Mouse (Mus musculus) G1E (cell line): Measurements from ENCODE around the gene Dop1a. TPM values are rescaled to one million over a fixed set of nuclear protein-coding genes. Genes with fewer than 3 reads are reported as not detected.

Experiments used
- ATAC-seq: 2 replicates; pipeline ENCODE4 v1.8.0; 2016; ENCODE audit warnings: mild to moderate bottlenecking; ENCODE audit not compliant: insufficient number of reproducible peaks, poor library complexity, low FRiP score, severe bottlenecking; ENCODE audit errors: extremely low read depth
- DNase-seq: peaks from one replicate; pipeline ENCODE4 v3.0.0; 2012; ENCODE audit warnings: low spot score
- H3K27me3 ChIP-seq: 2 replicates; pipeline ENCODE4 v1.6.1; 2012; ENCODE audit warnings: mild to moderate bottlenecking, low read length, inconsistent platforms; ENCODE audit not compliant: insufficient read depth
- H3K36me3 ChIP-seq: replicated peaks from 2 replicates; pipeline ENCODE3; 2012; ENCODE audit warnings: mild to moderate bottlenecking, inconsistent platforms
- H3K4me1 ChIP-seq: 2 replicates; pipeline ENCODE4 v1.6.1; 2012; ENCODE audit warnings: low read depth, low read length, inconsistent platforms, mixed read lengths; ENCODE audit not compliant: insufficient read depth
- H3K4me3 ChIP-seq: 2 replicates; pipeline ENCODE4 v1.5.1; 2012; ENCODE audit warnings: low read depth, mild to moderate bottlenecking, inconsistent platforms, low read length, moderate library complexity, mixed read lengths
- H3K9me3 ChIP-seq: replicated peaks from 2 replicates; pipeline ENCODE4 v1.6.1; 2012; ENCODE audit warnings: inconsistent platforms
- CTCF ChIP-seq: IDR thresholded peaks from 2 replicates; pipeline ENCODE4 v1.5.1; 2012; ENCODE audit warnings: low read depth, low read length, inconsistent platforms, mixed read lengths
- GATA1 ChIP-seq: IDR thresholded peaks from 2 replicates; pipeline ENCODE4 v1.6.1; 2012; ENCODE audit warnings: borderline replicate concordance, low read length, inconsistent platforms, mixed read lengths
- GATA2 ChIP-seq: IDR thresholded peaks from 2 replicates; pipeline ENCODE4 v1.6.1; 2012; ENCODE audit warnings: low read depth, low read length, inconsistent platforms, borderline replicate concordance
- POLR2AphosphoS5 ChIP-seq: IDR thresholded peaks from 2 replicates; pipeline ENCODE4 v1.6.1; 2012; ENCODE audit warnings: low read depth, low read length, inconsistent platforms; ENCODE audit not compliant: insufficient replicate concordance
- TAL1 ChIP-seq: conservative IDR thresholded peaks from 2 replicates; pipeline ENCODE4 v1.6.1; 2012; ENCODE audit warnings: low read depth, low read length, inconsistent platforms, mixed read lengths
- polyA plus RNA-seq: library from polyadenylated mRNA; stranded (reverse); fragments of >175 nt; gene quantifications from 2 replicates; pipeline ENCODE4 v1.2.3, GENCODE M21; 2012
- total RNA-seq, 2 experiments: library from RNA; stranded (forward) in 1 of 2; stranded (reverse) in 1 of 2; fragments of 200-1000 nt in 1 of 2; fragments of >200 nt in 1 of 2; fragmentation: Nextera tagmentation in 1 of 2; gene quantifications; 2 replicates each; pipeline ENCODE4 v1.2.3; 2014 to 2017

Dop1a gene
- total and polyA plus RNA-seq, 3 experiments, result 3.4 to 56.7 (median 33.3) TPM

DNA sequence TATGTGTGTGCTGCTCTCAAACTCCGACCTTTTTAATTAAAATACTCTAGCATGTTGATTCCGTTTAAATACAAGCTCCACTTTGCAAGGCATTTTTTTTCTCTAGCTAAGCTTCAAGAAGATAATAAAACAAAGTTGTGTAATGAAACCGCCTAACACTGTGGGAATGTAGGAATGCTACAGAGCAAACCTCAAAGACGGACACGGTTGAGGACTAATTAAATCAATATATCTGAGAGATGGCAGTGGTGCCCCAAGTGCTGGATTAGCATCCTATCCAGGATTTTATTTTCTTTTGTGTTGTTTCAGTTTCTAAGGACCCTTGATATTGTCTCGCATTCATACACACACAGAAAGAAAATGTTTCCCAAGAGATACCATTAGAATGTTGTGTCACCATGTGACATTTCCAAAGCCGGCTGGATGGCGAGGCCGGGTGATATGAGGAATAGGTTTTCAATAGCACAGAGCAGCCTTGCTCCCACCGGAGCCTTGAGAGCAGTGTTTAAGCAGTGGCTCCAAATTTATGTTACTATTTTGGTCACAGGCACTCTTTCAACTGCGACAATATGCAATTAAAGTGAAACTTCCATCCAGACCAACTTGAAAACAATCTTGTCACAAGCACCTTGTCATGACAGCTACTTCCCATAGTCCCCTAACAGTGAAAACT, 28.5 kb upstream of the Dop1a start:
- TF ChIP-seq TAL1 (no peak), GATA2 (no peak), POLR2AphosphoS5 (no peak), CTCF (no peak), GATA1 (no peak)
- no peaks in the 10 kb centered on the region for H3K4me1 ChIP-seq
- ATAC-seq, result no peak
- DNase-seq, result no peak
- no peaks in the 10 kb centered on the region for H3K27me3 ChIP-seq
- H3K4me3 ChIP-seq, result no peak overlapping the region
- no peaks in the 10 kb centered on the region for H3K36me3 ChIP-seq
- no peaks in the 10 kb centered on the region for H3K9me3 ChIP-seq

DNA sequence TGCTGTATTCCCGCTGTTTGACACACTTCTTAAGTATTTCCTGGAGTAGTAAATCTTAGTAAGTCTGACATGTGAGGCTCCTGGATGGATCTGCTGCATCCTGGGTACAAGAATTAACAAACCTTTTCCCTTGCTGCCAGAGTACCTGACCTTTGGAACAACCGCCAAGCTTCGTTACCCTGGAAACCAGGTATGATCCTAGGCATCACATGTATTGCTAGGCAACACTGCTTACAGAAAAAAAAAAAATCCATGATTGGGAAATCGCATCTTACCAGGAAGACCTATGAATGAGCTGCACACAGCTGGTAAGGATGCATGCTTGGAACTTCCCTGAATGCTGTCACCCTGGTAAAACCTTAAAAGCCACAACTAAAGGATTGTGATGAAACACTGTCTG, 24.7 kb upstream of the Dop1a start:
- Histone ChIP-seq H3K4me3 (no peak overlapping the region), H3K9me3 (no peaks in the 10 kb centered on the region), H3K4me1 (no peaks in the 10 kb centered on the region), H3K36me3 (no peaks in the 10 kb centered on the region), H3K27me3 (no peaks in the 10 kb centered on the region)
- ATAC-seq, result no peak
- TF ChIP-seq GATA2 (no peak), CTCF (no peak), TAL1 (no peak), GATA1 (no peak), POLR2AphosphoS5 (no peak)
- no peak for DNase-seq

DNA sequence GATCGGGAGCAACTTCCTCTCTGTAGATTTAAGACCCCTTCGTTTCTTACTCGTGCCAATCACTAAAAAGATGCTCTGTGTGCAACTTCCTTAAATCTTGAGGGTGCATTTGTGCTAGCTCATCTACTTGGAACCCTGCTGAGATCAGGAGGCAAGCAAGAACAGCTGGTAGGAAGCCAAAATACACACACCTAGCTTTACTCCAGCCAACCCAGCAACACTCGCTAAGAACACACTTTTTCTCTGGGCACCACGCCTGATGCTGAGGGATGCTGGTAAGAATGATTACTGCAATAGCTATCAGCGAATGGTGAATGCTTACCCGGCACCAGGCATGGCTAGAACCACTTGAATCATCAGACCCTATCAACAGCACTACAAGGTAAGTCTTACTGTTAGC, 20.1 kb upstream of the Dop1a start:
- Histone ChIP-seq H3K4me3 (no peak overlapping the region), H3K4me1 (peaks cover 6% of the 10 kb centered on the region), H3K9me3 (no peaks in the 10 kb centered on the region), H3K27me3 (no peaks in the 10 kb centered on the region), H3K36me3 (no peaks in the 10 kb centered on the region)
- ATAC-seq, result no peak
- DNase-seq, result no peak
- no peak for TF ChIP-seq POLR2AphosphoS5
- TF ChIP-seq CTCF, result no peak
- no peak for TF ChIP-seq TAL1
- no peak for TF ChIP-seq GATA1
- TF ChIP-seq GATA2, result no peak

DNA sequence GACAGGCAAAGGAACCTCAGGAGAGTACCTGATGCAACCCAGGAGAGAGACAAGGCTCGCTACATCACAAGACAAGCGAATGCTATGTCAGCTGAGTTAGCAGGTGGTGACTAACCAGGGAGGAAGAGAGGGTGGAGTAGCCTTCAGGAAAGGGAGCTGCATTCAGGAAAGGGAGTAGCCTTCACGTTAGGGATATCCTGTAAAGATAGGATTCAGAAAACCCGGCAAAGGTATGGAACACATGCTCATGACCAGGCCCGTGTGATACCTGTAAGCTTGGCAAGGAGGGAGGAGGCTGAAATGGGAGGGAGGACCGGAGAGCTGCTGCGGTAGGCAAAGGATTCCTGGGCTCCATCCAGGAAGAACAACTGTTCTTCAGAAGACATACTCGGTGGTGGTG, 19.5 kb upstream of the Dop1a start:
- Histone ChIP-seq H3K4me1 (peaks cover 6% of the 10 kb centered on the region), H3K4me3 (no peak overlapping the region), H3K9me3 (no peaks in the 10 kb centered on the region), H3K36me3 (no peaks in the 10 kb centered on the region), H3K27me3 (no peaks in the 10 kb centered on the region)
- TF ChIP-seq CTCF (no peak), TAL1 (no peak), POLR2AphosphoS5 (no peak), GATA1 (no peak), GATA2 (no peak)
- no peak for ATAC-seq
- no peak for DNase-seq

DNA sequence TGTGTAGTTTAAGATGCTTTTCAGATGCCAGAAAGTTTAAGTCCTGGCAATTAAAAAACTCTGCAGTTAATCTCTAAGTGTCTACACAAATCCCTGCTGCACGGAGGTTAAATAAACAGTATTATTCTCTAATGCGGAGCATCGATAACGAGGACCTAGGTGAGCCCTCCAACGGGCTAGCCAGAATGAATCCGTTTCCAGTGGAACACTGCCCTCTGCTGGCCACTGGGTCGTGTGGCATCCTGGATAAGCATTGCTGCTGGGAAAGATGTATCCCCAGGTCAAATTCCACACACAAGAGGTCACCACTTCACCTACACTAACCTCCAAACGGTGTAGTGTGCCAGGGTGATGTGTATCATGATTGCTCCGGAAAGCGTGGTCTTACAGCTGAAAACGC, 17.4 kb upstream of the Dop1a start:
- TF ChIP-seq TAL1, result no peak
- peak; percentile 48 for TF ChIP-seq CTCF
- H3K4me3 ChIP-seq, result no peak overlapping the region
- H3K27me3 ChIP-seq, result no peaks in the 10 kb centered on the region
- H3K9me3 ChIP-seq, result no peaks in the 10 kb centered on the region
- DNase-seq (peak; percentile 28), ATAC-seq (peak; percentile 54; the same call in 1 of the 2 replicates)
- H3K36me3 ChIP-seq, result no peaks in the 10 kb centered on the region
- H3K4me1 ChIP-seq, result peaks cover 6% of the 10 kb centered on the region

DNA sequence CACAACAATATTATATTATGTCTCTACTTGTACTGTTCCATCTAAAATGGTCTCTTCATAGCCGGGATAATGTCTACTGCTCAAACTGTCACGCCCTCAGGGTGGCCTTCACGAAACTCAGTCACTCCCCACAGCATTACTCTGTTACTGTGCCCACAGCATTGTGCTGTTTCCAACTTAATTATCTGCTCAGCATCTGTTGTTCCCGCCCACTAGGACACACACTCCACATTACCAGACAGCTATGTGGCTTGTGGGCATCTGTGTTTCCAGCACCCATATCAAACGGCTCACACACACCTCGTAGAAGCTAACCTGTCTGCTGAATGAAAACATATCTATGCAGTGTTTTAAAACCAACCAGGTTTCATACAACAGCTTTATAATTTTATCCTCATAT, 15.9 kb upstream of the Dop1a start:
- ATAC-seq (no peak), DNase-seq (no peak)
- Histone ChIP-seq H3K4me1 (peaks cover 6% of the 10 kb centered on the region), H3K27me3 (no peaks in the 10 kb centered on the region), H3K4me3 (no peak overlapping the region), H3K36me3 (no peaks in the 10 kb centered on the region), H3K9me3 (no peaks in the 10 kb centered on the region)
- TF ChIP-seq TAL1 (no peak), GATA2 (no peak), CTCF (no peak), POLR2AphosphoS5 (no peak), GATA1 (no peak)

DNA sequence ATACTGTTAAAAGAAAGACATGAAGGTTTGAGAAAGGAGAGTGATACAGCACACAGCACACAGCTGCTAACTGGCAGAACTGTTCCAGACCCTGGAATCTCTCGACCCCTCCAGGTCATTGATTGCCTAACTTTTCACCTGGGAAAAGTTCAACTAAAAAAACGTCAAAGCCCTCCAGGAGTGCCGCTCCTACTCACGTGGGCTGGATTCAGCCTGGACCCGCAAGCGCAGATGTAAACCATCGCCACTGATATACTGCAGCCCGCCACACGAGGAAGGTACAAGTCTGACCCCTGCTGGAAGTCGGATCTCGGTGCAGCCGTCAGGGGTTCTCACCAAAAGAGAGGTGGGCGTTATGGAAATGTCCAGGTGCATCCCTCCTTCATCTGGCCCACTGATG, 15.3 kb upstream of the Dop1a start:
- DNase-seq, result peak; percentile 9
- TF ChIP-seq GATA1 (no peak), CTCF (peak; percentile 27; the same call in 1 of the 2 replicates)
- no peaks in the 10 kb centered on the region for H3K36me3 ChIP-seq
- ATAC-seq, result peak; percentile 59; the same call in 1 of the 2 replicates
- no peaks in the 10 kb centered on the region for H3K27me3 ChIP-seq
- H3K4me1 ChIP-seq, result peaks cover 6% of the 10 kb centered on the region
- H3K9me3 ChIP-seq, result no peaks in the 10 kb centered on the region
- no peak overlapping the region for H3K4me3 ChIP-seq
